Mouse (Mus musculus) MEL (cell line): ENCODE measurements at regions not wholly inside any gene's neighbourhood (a gene's known extent, or its start where the extent isn't known, plus 50 kb on each side); places are given as distances from the start of the nearest gene placed in this dataset.

Experiments used
- DNase-seq: peaks from one replicate; pipeline ENCODE4 v3.0.0; 2011; ENCODE audit warnings: low read depth, low spot score
- H3K27ac ChIP-seq: 2 replicates; pipeline ENCODE4 v1.5.1; 2012; ENCODE audit warnings: low read depth, mild to moderate bottlenecking, control low read depth, low read length, moderate library complexity; ENCODE audit not compliant: control insufficient read depth
- H3K27me3 ChIP-seq, 2 experiments: fragments of 150-350 bp in 1 of 2; sonication (generic) in 1 of 2; 2 replicates each; pipeline ENCODE4 v1.6.1; 2012; ENCODE audit warnings: low read length in 2 of 2, mild to moderate bottlenecking in 2 of 2, improper control_type of control experiment in 1 of 2, moderate library complexity in 1 of 2; ENCODE audit not compliant: insufficient read depth in 2 of 2, control insufficient read depth in 1 of 2
- H3K36me3 ChIP-seq, 2 experiments: 2 replicates each; pipeline ENCODE4 v1.6.1; 2012 to 2014; ENCODE audit warnings: low read length in 2 of 2, improper control_type of control experiment in 1 of 2, inconsistent platforms in 1 of 2, mild to moderate bottlenecking in 1 of 2; ENCODE audit not compliant: insufficient read depth in 2 of 2, control insufficient read depth in 1 of 2
- H3K4me1 ChIP-seq, 2 experiments: fragments of 150-350 bp in 1 of 2; sonication (generic) in 1 of 2; 2 replicates each; pipeline ENCODE4 v1.6.1; 2012; ENCODE audit warnings: low read length in 2 of 2, improper control_type of control experiment in 1 of 2, mild to moderate bottlenecking in 1 of 2; ENCODE audit not compliant: insufficient read depth in 2 of 2, control insufficient read depth in 1 of 2
- H3K4me3 ChIP-seq, 2 experiments: fragments of 150-350 bp in 1 of 2; sonication (generic) in 1 of 2; 2 replicates each; pipeline ENCODE4 v1.5.1; 2012; ENCODE audit warnings: low read depth in 2 of 2, low read length in 2 of 2, mild to moderate bottlenecking in 2 of 2, moderate library complexity in 2 of 2, control low read depth in 1 of 2, improper control_type of control experiment in 1 of 2; ENCODE audit not compliant: control insufficient read depth in 1 of 2, insufficient read depth in 1 of 2
- H3K79me2 ChIP-seq: 2 replicates; pipeline ENCODE4 v1.6.1; 2012; ENCODE audit warnings: mild to moderate bottlenecking, low read length, moderate library complexity; ENCODE audit not compliant: control insufficient read depth, poor library complexity, insufficient read depth
- H3K9ac ChIP-seq: 2 replicates; pipeline ENCODE4 v1.6.1; 2012; ENCODE audit warnings: low read depth, mild to moderate bottlenecking, control low read depth, low read length, moderate library complexity; ENCODE audit not compliant: control insufficient read depth, poor library complexity, severe bottlenecking
- H3K9me3 ChIP-seq: fragments of 150-350 bp; sonication (generic); replicated peaks from 2 replicates; pipeline ENCODE4 v1.6.1; 2012; ENCODE audit warnings: mild to moderate bottlenecking, low read length, improper control_type of control experiment, moderate library complexity; ENCODE audit not compliant: insufficient read depth
- BHLHE40 ChIP-seq: IDR thresholded peaks from 2 replicates; pipeline ENCODE4 v1.6.1; 2012; ENCODE audit warnings: low read depth, mild to moderate bottlenecking, inconsistent platforms, low read length, improper control_type of control experiment, borderline replicate concordance
- CTCF ChIP-seq, 3 experiments: IDR thresholded peaks in 2 of 3; conservative IDR thresholded peaks in 1 of 3; 2 replicates each; pipeline ENCODE4 v1.5.1; 2011 to 2012; ENCODE audit warnings: low read length in 3 of 3, low read depth in 2 of 3, mild to moderate bottlenecking in 2 of 3, improper control_type of control experiment in 1 of 3, inconsistent platforms in 1 of 3, mixed read lengths in 1 of 3, moderate library complexity in 1 of 3; ENCODE audit not compliant: control insufficient read depth in 1 of 3, insufficient read depth in 1 of 3, poor library complexity in 1 of 3, severe bottlenecking in 1 of 3
- E2F4 ChIP-seq: IDR thresholded peaks from 2 replicates; pipeline ENCODE4 v1.6.1; 2011; ENCODE audit warnings: low read depth, low read length, improper control_type of control experiment, borderline replicate concordance
- GATA1 ChIP-seq: IDR thresholded peaks from 2 replicates; pipeline ENCODE4 v1.6.1; 2011; ENCODE audit warnings: low read depth, low read length, improper control_type of control experiment
- HCFC1 ChIP-seq: IDR thresholded peaks from 2 replicates; pipeline ENCODE4 v1.6.1; 2012; ENCODE audit warnings: low read depth, mild to moderate bottlenecking, inconsistent platforms, low read length, improper control_type of control experiment, moderate library complexity
- KAT2A ChIP-seq: conservative IDR thresholded peaks from 2 replicates; pipeline ENCODE4 v1.6.1; 2012; ENCODE audit warnings: low read depth, low read length, improper control_type of control experiment, inconsistent platforms
- MAFK ChIP-seq: IDR thresholded peaks from 2 replicates; pipeline ENCODE4 v1.6.1; 2011; ENCODE audit warnings: low read depth, mild to moderate bottlenecking, low read length, improper control_type of control experiment, borderline replicate concordance
- MAZ ChIP-seq: IDR thresholded peaks from 2 replicates; pipeline ENCODE4 v1.6.1; 2012; ENCODE audit warnings: low read depth, mild to moderate bottlenecking, inconsistent platforms, low read length, improper control_type of control experiment
- MEF2A ChIP-seq: IDR thresholded peaks from 2 replicates; pipeline ENCODE4 v1.6.1; 2014; ENCODE audit warnings: low read depth, mild to moderate bottlenecking, inconsistent platforms, low read length, improper control_type of control experiment; ENCODE audit not compliant: poor library complexity, insufficient replicate concordance, severe bottlenecking; ENCODE audit errors: extremely low read depth
- NELFE ChIP-seq: IDR thresholded peaks from 2 replicates; pipeline ENCODE4 v1.6.1; 2011; ENCODE audit warnings: low read depth, low read length, improper control_type of control experiment
- POLR2AphosphoS2 ChIP-seq: IDR thresholded peaks from 2 replicates; pipeline ENCODE4 v1.6.1; 2011; ENCODE audit warnings: low read length, improper control_type of control experiment
- RAD21 ChIP-seq: IDR thresholded peaks from 2 replicates; pipeline ENCODE4 v1.6.1; 2011; ENCODE audit warnings: mild to moderate bottlenecking, low read depth, low read length, improper control_type of control experiment
- RCOR1 ChIP-seq: IDR thresholded peaks from 2 replicates; pipeline ENCODE4 v1.6.1; 2012; ENCODE audit warnings: low read depth, mild to moderate bottlenecking, inconsistent platforms, low read length, improper control_type of control experiment
- SMC3 ChIP-seq: IDR thresholded peaks from 2 replicates; pipeline ENCODE4 v1.6.1; 2011; ENCODE audit warnings: low read depth, low read length, improper control_type of control experiment
- TBP ChIP-seq: IDR thresholded peaks from 2 replicates; pipeline ENCODE4 v1.8.0; 2011; ENCODE audit warnings: low read depth, low read length, improper control_type of control experiment
- USF1 ChIP-seq: IDR thresholded peaks from 2 replicates; pipeline ENCODE4 v1.6.1; 2014; ENCODE audit warnings: low read depth, mild to moderate bottlenecking, inconsistent platforms, low read length, improper control_type of control experiment, moderate library complexity
- USF2 ChIP-seq, 2 experiments: IDR thresholded peaks; 2 replicates each; pipeline ENCODE4 v1.6.1; 2011 to 2012; ENCODE audit warnings: improper control_type of control experiment in 2 of 2, low read length in 2 of 2, borderline replicate concordance in 1 of 2, inconsistent platforms in 1 of 2, low read depth in 1 of 2, mild to moderate bottlenecking in 1 of 2; ENCODE audit not compliant: insufficient read depth in 1 of 2
- ZC3H11A ChIP-seq: IDR thresholded peaks from 2 replicates; pipeline ENCODE4 v1.6.1; 2012; ENCODE audit warnings: low read depth, mild to moderate bottlenecking, inconsistent platforms, low read length, improper control_type of control experiment
- ZKSCAN1 ChIP-seq: IDR thresholded peaks from 2 replicates; pipeline ENCODE4 v1.6.1; 2012; ENCODE audit warnings: low read depth, mild to moderate bottlenecking, inconsistent platforms, low read length, improper control_type of control experiment, moderate library complexity
- ZMIZ1 ChIP-seq: IDR thresholded peaks from 2 replicates; pipeline ENCODE4 v1.6.1; 2012; ENCODE audit warnings: low read depth, mild to moderate bottlenecking, inconsistent platforms, low read length, improper control_type of control experiment, moderate library complexity
- ZNF384 ChIP-seq: IDR thresholded peaks from 2 replicates; pipeline ENCODE4 v1.6.1; 2012; ENCODE audit warnings: low read depth, mild to moderate bottlenecking, inconsistent platforms, low read length, improper control_type of control experiment

DNA sequence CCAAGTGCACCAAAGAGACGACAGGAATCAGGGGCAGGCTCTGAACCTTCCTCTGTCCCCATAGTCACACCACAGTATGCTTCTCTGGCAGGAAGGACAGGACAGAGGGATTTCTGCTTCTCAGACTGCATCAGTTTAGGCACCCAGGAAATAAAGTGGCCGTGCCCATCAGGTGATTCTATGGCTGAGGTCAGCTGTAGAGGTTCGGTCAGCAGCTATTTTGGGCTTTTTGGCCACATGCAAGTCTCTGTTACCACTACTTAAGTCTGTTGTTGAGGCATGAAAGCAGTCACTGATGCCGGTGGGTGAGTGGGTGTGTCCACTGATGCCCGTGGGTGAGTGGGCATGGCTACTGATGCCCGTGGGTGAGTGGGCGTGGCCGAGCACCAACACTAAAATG, 128.4 kb upstream of the Six2 start:
- no peak for TF ChIP-seq NELFE
- TF ChIP-seq MAFK: no peak
- Histone ChIP-seq H3K9me3 (no peaks in the 10 kb centered on the region), H3K4me3 (no peak overlapping the region), H3K9ac (no peak overlapping the region), H3K27ac (no peak overlapping the region), H3K36me3 (no peaks in the 10 kb centered on the region), H3K4me1 (no peaks in the 10 kb centered on the region), H3K79me2 (no peaks in the 10 kb centered on the region), H3K27me3 (no peaks in the 10 kb centered on the region; a peak in 1 of 4 replicates)
- no peak for DNase-seq

DNA sequence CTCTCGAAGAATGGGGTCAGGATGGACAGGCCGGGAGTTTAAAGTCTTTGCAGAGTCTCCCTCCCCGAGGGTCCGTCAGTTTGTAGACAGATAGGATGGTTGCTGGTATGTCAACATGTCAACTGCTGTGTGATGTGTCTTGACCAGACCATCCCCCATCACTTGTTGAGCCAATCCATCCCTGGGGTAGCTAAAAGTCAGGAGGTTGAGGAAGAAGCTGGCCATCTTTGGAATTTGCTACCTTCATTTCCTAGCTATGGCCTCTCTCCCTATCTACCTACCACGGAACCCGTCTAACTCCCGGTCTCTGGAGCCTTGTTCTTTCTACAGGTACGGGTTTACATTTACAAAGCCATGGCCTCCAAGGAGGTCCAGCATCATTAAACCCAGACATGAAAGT, 128.0 kb upstream of the Six2 start:
- H3K79me2 ChIP-seq: no peaks in the 10 kb centered on the region
- no peaks in the 10 kb centered on the region for H3K4me1 ChIP-seq
- H3K9me3 ChIP-seq: no peaks in the 10 kb centered on the region
- no peak for TF ChIP-seq ZNF384
- no peak for TF ChIP-seq RAD21
- no peak for TF ChIP-seq POLR2AphosphoS2
- no peak for TF ChIP-seq E2F4
- TF ChIP-seq CTCF (IDR thresholded peaks at IDR 0.05 in 2 of 3, conservative IDR thresholded peaks at IDR 0.05 in 1 of 3; ENCODE audit: control insufficient read depth in 1 of 3, insufficient read depth in 1 of 3, low read depth in 2 of 3, low read length in 3 of 3, poor library complexity in 1 of 3, severe bottlenecking in 1 of 3): no peak
- no peak for TF ChIP-seq RCOR1
- no peak for TF ChIP-seq GATA1
- no peak for TF ChIP-seq MAFK
- TF ChIP-seq MAZ: no peak
- TF ChIP-seq USF1: no peak
- TF ChIP-seq KAT2A: no peak
- no peak for TF ChIP-seq USF2 (IDR thresholded peaks at IDR 0.05; ENCODE audit: borderline replicate concordance in 1 of 2, insufficient read depth in 1 of 2, low read depth in 1 of 2, low read length in 2 of 2)
- no peak for TF ChIP-seq ZMIZ1
- no peak for TF ChIP-seq ZC3H11A
- no peak for TF ChIP-seq MEF2A
- TF ChIP-seq ZKSCAN1: no peak
- TF ChIP-seq HCFC1: no peak
- no peak for TF ChIP-seq SMC3
- no peak for TF ChIP-seq TBP
- no peak for TF ChIP-seq BHLHE40
- TF ChIP-seq, all 39 proteins: peak for 0
- no peaks in the 10 kb centered on the region for H3K36me3 ChIP-seq
- H3K4me3 ChIP-seq: no peak overlapping the region
- H3K27me3 ChIP-seq: no peaks in the 10 kb centered on the region; a peak in 1 of 4 replicates
- H3K9ac ChIP-seq: no peak overlapping the region
- DNase-seq: no peak
- no peak overlapping the region for H3K27ac ChIP-seq
